9 mouse cellular contexts compared by ENCODE assay signal in genomic region chr13:59554772-59555505, GRCm38 (mm10). TPM values are rescaled to one million over a fixed set of nuclear protein-coding genes. Genes with fewer than 3 reads are reported as not detected.
DNase-seq lines count a peak whose midpoint lies in the region; ATAC-seq and TF ChIP-seq lines count a peak whose summit lies in the region.
"Had no signal": no experiment of that assay in that cellular context is flagged by ENCODE, and none has a peak within 500 bp of the region (broad histone marks: within the 10 kb centered on the region; RNA-seq: fewer than 3 reads in every experiment).

No protein-coding gene starts in this region.

- ATAC-seq in limb, embryonic 12.5 days (ENCODE audit: insufficient number of reproducible peaks, insufficient read depth, low FRiP score, low TSS enrichment, low read depth), result no peak
- ATAC-seq in heart, embryonic 15.5 days (replicated peaks; ENCODE audit: insufficient number of reproducible peaks, insufficient read depth, low FRiP score, low read depth), result no peak
- ATAC-seq: activated CD4-positive, CD25-positive, alpha-beta regulatory T cell, adult 4 months had no signal

- peaks cover 16% of the 10 kb centered on the region for H3K4me1 ChIP-seq in limb, embryonic 12.5 days (replicated peaks)
- H3K4me1 ChIP-seq in limb, embryonic 10.5 days, result peaks cover 27% of the 10 kb centered on the region
- H3K4me1 ChIP-seq in heart, embryonic 15.5 days (replicated peaks), result peaks cover 15% of the 10 kb centered on the region

- H3K9ac ChIP-seq in limb, embryonic 12.5 days (replicated peaks), result no peak overlapping the region
- H3K9ac ChIP-seq in heart, embryonic 15.5 days, result no peak overlapping the region

- DNase-seq in limb, embryonic 10.5 days (ENCODE audit: low spot score), result no peak
- DNase-seq in cerebellum, postnatal 10 days, result peak; percentile 74 to 78
- DNase-seq in natural killer cell, adult 2 months (ENCODE audit: low spot score in 2 of 2), result no peak
- DNase-seq in thymus, adult 18-20 months, result no peak
- DNase-seq in urinary bladder, postnatal 36 days (ENCODE audit: low spot score in 2 of 2), result no peak

- H3ac ChIP-seq in myocyte (ENCODE audit: control insufficient read depth, insufficient read length), result no peak overlapping the region

- H3K36me3 ChIP-seq in limb, embryonic 12.5 days, result no peaks in the 10 kb centered on the region
- H3K36me3 ChIP-seq in limb, embryonic 10.5 days, result no peaks in the 10 kb centered on the region
- no peaks in the 10 kb centered on the region for H3K36me3 ChIP-seq in heart, embryonic 15.5 days
- H3K36me3 ChIP-seq in myocyte (ENCODE audit: control insufficient read depth, insufficient read depth), result no peaks in the 10 kb centered on the region

- H3K79me2 ChIP-seq in myocyte (ENCODE audit: control insufficient read depth, insufficient read depth), result peaks cover 47% of the 10 kb centered on the region

- no peak overlapping the region for H3K4me3 ChIP-seq in limb, embryonic 12.5 days (replicated peaks)
- H3K4me3 ChIP-seq in limb, embryonic 10.5 days, result no peak overlapping the region
- no peak overlapping the region for H3K4me3 ChIP-seq in heart, embryonic 15.5 days
- no peak overlapping the region for H3K4me3 ChIP-seq in myocyte

- no peak for TF ChIP-seq POLR2A in myocyte (IDR thresholded peaks at IDR 0.05; ENCODE audit: insufficient read length, low read depth)

- H3K9me3 ChIP-seq in limb, embryonic 12.5 days, result no peaks in the 10 kb centered on the region
- H3K9me3 ChIP-seq in limb, embryonic 10.5 days (replicated peaks), result no peaks in the 10 kb centered on the region
- H3K9me3 ChIP-seq in heart, embryonic 15.5 days (replicated peaks), result no peaks in the 10 kb centered on the region

- H3K4me2 ChIP-seq in limb, embryonic 12.5 days, result 0 out of 2 replicates have a peak overlapping the region, but pooled peaks have one; percentile 5
- 0 out of 2 replicates have a peak overlapping the region, but pooled peaks have one; percentile 90 for H3K4me2 ChIP-seq in heart, embryonic 15.5 days
- H3K4me2 ChIP-seq in myocyte (ENCODE audit: low read depth), result peak overlapping the region; percentile 68

- 67% methylated on average over 17 of the region's 17 CpGs for WGBS in limb, embryonic 12.5 days
- WGBS in limb, embryonic 10.5 days, result 65% methylated on average over 17 of the region's 17 CpGs
- 67% methylated on average over 17 of the region's 17 CpGs for WGBS in heart, embryonic 15.5 days

- no peak overlapping the region for H3K27ac ChIP-seq in limb, embryonic 12.5 days
- no peak overlapping the region for H3K27ac ChIP-seq in limb, embryonic 10.5 days
- no peak overlapping the region for H3K27ac ChIP-seq in heart, embryonic 15.5 days

- 0 out of 2 replicates have a peak, but pooled peaks cover 4% of the 10 kb centered on the region for H3K27me3 ChIP-seq in limb, embryonic 12.5 days
- H3K27me3 ChIP-seq in limb, embryonic 10.5 days (ENCODE audit: low read depth, poor library complexity, severe bottlenecking), result no peaks in the 10 kb centered on the region
- H3K27me3 ChIP-seq in heart, embryonic 15.5 days, result no peaks in the 10 kb centered on the region
- H3K27me3 ChIP-seq in myocyte (ENCODE audit: control insufficient read depth, insufficient read depth, insufficient read length), result no peaks in the 10 kb centered on the region

TF ChIP-seq in myocyte, 11 proteins besides CTCF, POLR2A, EP300 and RAD21:
- TF ChIP-seq MYOD1 (IDR thresholded peaks at IDR 0.05; ENCODE audit: control insufficient read depth in 1 of 3, insufficient read length in 2 of 3, low read depth in 2 of 3) (no peak), TCF12 (IDR thresholded peaks at IDR 0.05; ENCODE audit: insufficient read depth, poor library complexity, severe bottlenecking) (no peak), REST (IDR thresholded peaks at IDR 0.05; ENCODE audit: insufficient read depth, insufficient read length) (no peak), E2F4 (IDR thresholded peaks at IDR 0.05; ENCODE audit: insufficient read depth) (no peak), TCF3 (IDR thresholded peaks at IDR 0.05; ENCODE audit: insufficient read length, low read depth) (no peak), SRF (IDR thresholded peaks at IDR 0.05; ENCODE audit: control insufficient read depth, insufficient read length, low read depth) (no peak), MYOG (IDR thresholded peaks at IDR 0.05; ENCODE audit: control insufficient read depth in 1 of 3, insufficient read depth in 1 of 3, insufficient read length in 2 of 3, low read depth in 2 of 3) (no peak)
TF ChIP-seq in myocyte: peak in this region for 0.

RNA-seq across cellular contexts. Expression of gene Agtpbp1, which starts 30.1 kb away (rescaled TPM):
- 9.0 and 9.3 TPM in 2 replicates for polyA plus RNA-seq in limb, embryonic 12.5 days (2016; fragmentation: Nextera tagmentation; extraction: Ambion mirVana)
- 10.0 and 11.6 TPM in 2 replicates for polyA plus RNA-seq in limb, embryonic 10.5 days (2016; fragmentation: Nextera tagmentation; extraction: Ambion mirVana)
- polyA plus RNA-seq in heart, embryonic 15.5 days (2015; fragmentation: Nextera tagmentation; extraction: Ambion mirVana), result 11.7 and 13.2 TPM in 2 replicates
- 10.1 TPM for polyA plus RNA-seq in myocyte (2012; fragmentation: generic; extraction: Trizol)

RNA-seq across cellular contexts. Expression of gene Naa35, which starts 30.1 kb away (rescaled TPM):
- 122 and 127 TPM in 2 replicates for polyA plus RNA-seq in limb, embryonic 12.5 days (2016; fragmentation: Nextera tagmentation; extraction: Ambion mirVana)
- 99.5 and 116 TPM in 2 replicates for polyA plus RNA-seq in limb, embryonic 10.5 days (2016; fragmentation: Nextera tagmentation; extraction: Ambion mirVana)
- polyA plus RNA-seq in heart, embryonic 15.5 days (2015; fragmentation: Nextera tagmentation; extraction: Ambion mirVana), result 69.6 and 85.3 TPM in 2 replicates
- polyA plus RNA-seq in myocyte (2012; fragmentation: generic; extraction: Trizol), result 32.3 TPM

Comparison
In these comparisons a context has a peak if more than half of its experiments do, and no peak if none do; other contexts are left out.
1. H3K4me2 ChIP-seq: peak in every context shown above with its lines; median percentile 90 in heart, embryonic 15.5 days; 68 in myocyte; 5 in limb, embryonic 12.5 days.
2. DNase-seq: peak in cerebellum, postnatal 10 days (2 of 2); none in limb, embryonic 10.5 days (single experiment), natural killer cell, adult 2 months (0 of 2), thymus, adult 18-20 months (0 of 2) and urinary bladder, postnatal 36 days (0 of 2).